Mouse (Mus musculus): ENCODE results near the gene Fbxl2.
"Not testable (repeated sequence)": the region's sequence is repeated elsewhere in the genome, so short reads cannot be mapped to it uniquely, and the experiment has no call there.

Gene Fbxl2

GRCm38 (mm10) chr9:114046028-114046427 lies at the start of gene Fbxl2:
Gene Fbxl2, minus strand, starts transcription at chr9:114046191.
- DNase-seq (ENCODE audit: low spot score) = no peak

- no peak for DNase-seq (ENCODE audit: low spot score)
Observed at GRCm38 (mm10) chr9:114094854-114095253, 48.9 kb upstream of the Fbxl2 start.

- DNase-seq (ENCODE audit: low spot score) = peak; percentile 76
Observed at GRCm38 (mm10) chr9:114092188-114092587, 46.2 kb upstream of the Fbxl2 start.

GRCm38 (mm10) chr9:114088885-114089284 lies 42.9 kb upstream of the Fbxl2 start:
- DNase-seq (ENCODE audit: low spot score) = not testable (repeated sequence)

GRCm38 (mm10) chr9:114087106-114087815 lies 41.3 kb upstream of the Fbxl2 start:
- no peak for DNase-seq (ENCODE audit: low spot score)

GRCm38 (mm10) chr9:114086422-114086821 lies 40.4 kb upstream of the Fbxl2 start:
- DNase-seq (ENCODE audit: low spot score) = no peak

GRCm38 (mm10) chr9:114073681-114074080 lies 27.7 kb upstream of the Fbxl2 start:
- no peak for DNase-seq (ENCODE audit: low spot score)

GRCm38 (mm10) chr9:114069372-114069771 lies 23.4 kb upstream of the Fbxl2 start:
- DNase-seq (ENCODE audit: low spot score) = no peak

- DNase-seq (ENCODE audit: low spot score) = no peak
Observed at GRCm38 (mm10) chr9:114068494-114069053, 22.6 kb upstream of the Fbxl2 start.

GRCm38 (mm10) chr9:114057090-114057796 lies 11.3 kb upstream of the Fbxl2 start, which contains the start of gene Susd5:
Gene Susd5, plus strand, starts transcription at chr9:114057140.
- peak; percentile 43 for DNase-seq (ENCODE audit: low spot score)

GRCm38 (mm10) chr9:114052866-114053265 lies 6.9 kb upstream of the Fbxl2 start:
- no peak for DNase-seq (ENCODE audit: low spot score)

GRCm38 (mm10) chr9:114052031-114052430 lies 6.0 kb upstream of the Fbxl2 start:
- no peak for DNase-seq (ENCODE audit: low spot score)

- no peak for DNase-seq (ENCODE audit: low spot score)
Observed at GRCm38 (mm10) chr9:114050778-114051177, 4.8 kb upstream of the Fbxl2 start.

- no peak for DNase-seq (ENCODE audit: low spot score)
Observed at GRCm38 (mm10) chr9:114050106-114050505, 4.1 kb upstream of the Fbxl2 start.

- DNase-seq (ENCODE audit: low spot score) = no peak
Observed at GRCm38 (mm10) chr9:114046676-114047075, 685 bp upstream of the Fbxl2 start.

- peak; percentile 38 for DNase-seq (ENCODE audit: low spot score)
Observed at GRCm38 (mm10) chr9:114044446-114044845, 1.5 kb downstream of the Fbxl2 start.

GRCm38 (mm10) chr9:114042490-114042889 lies 3.5 kb downstream of the Fbxl2 start:
- no peak for DNase-seq (ENCODE audit: low spot score)

GRCm38 (mm10) chr9:114040945-114041344 lies 5.0 kb downstream of the Fbxl2 start:
- DNase-seq (ENCODE audit: low spot score) = no peak

- peak; percentile 93 for DNase-seq (ENCODE audit: low spot score)
Observed at GRCm38 (mm10) chr9:114026261-114026934, 19.6 kb downstream of the Fbxl2 start.

- DNase-seq (ENCODE audit: low spot score) = no peak
Observed at GRCm38 (mm10) chr9:114025846-114026245, 20.1 kb downstream of the Fbxl2 start.

- DNase-seq (ENCODE audit: low spot score) = no peak
Observed at GRCm38 (mm10) chr9:114025182-114025581, 20.8 kb downstream of the Fbxl2 start.

GRCm38 (mm10) chr9:114022141-114022540 lies 23.9 kb downstream of the Fbxl2 start:
- DNase-seq (ENCODE audit: low spot score) = no peak
